ENCODE assay signal across 27 mouse cellular contexts in the genomic region with DNA sequence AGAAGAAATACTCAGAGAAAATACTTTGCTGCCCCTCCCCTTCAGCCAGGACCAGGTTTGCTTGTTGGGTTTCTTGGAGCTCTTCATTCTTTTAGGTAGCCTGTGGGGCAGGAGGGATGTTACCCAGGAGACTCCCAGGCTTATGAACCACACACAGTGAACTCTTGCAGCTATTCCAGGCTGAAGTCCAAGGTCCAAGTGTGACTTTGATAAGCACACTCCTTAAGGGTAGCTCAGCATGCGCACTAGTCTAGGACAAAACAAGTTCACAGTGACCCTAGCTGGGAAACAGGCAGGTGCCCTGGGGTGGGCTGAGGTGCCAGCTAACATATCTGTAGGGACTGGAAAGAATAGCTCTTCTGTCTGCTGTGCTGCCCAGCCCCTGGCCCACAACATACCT.
DNase-seq lines count a peak whose midpoint lies in the region; ATAC-seq and TF ChIP-seq lines count a peak whose summit lies in the region.
"Had no signal": no experiment of that assay in that cellular context is flagged by ENCODE, and none has a peak within 500 bp of the region (broad histone marks: within the 10 kb centered on the region; RNA-seq: fewer than 3 reads in every experiment).

No protein-coding gene starts in this region.

- DNase-seq in kidney, postnatal 14 days: peak; percentile 10
- DNase-seq in kidney, postnatal 25 days: no peak
- DNase-seq in yolk sac, embryonic 10.5 days (ENCODE audit: low spot score): peak; percentile 11
- DNase-seq in left cerebral cortex, postnatal 36 days (ENCODE audit: low spot score in 2 of 2): no peak
- DNase-seq: adrenal gland, postnatal 25 days; B cell, adult 2 months; cerebellum, adult 18-20 months; cerebellum, postnatal 10 days; gastrocnemius, postnatal 14 days; left cerebral cortex, postnatal 4 days; lung, adult 2 months; lung, postnatal 10 days; right cerebral cortex, postnatal 25 days; spleen, adult 18-20 months; thymus, postnatal 14 days had no signal

- TF ChIP-seq CTCF in small intestine, adult 2 months (IDR thresholded peaks at IDR 0.05; ENCODE audit: extremely low read depth, insufficient read length, insufficient replicate concordance, low read depth, low read length): no peak

- WGBS in intestine, embryonic 16.5 days: 76% methylated on average over 1 of the region's 1 CpGs
- WGBS in small intestine, adult 2 months: 30% methylated on average over 1 of the region's 1 CpGs
- WGBS in forebrain, embryonic 13.5 days: 96% methylated on average over 1 of the region's 1 CpGs

- H3K36me3 ChIP-seq in intestine, embryonic 16.5 days (ENCODE audit: control insufficient read depth, insufficient read depth, low read length): no peaks in the 10 kb centered on the region
- H3K36me3 ChIP-seq in small intestine, adult 2 months (ENCODE audit: control insufficient read depth, insufficient read depth, low read length): no peaks in the 10 kb centered on the region
- H3K36me3 ChIP-seq in forebrain, embryonic 13.5 days (ENCODE audit: poor library complexity, severe bottlenecking): no peaks in the 10 kb centered on the region
- H3K36me3 ChIP-seq: embryonic facial prominence, embryonic 13.5 days; forebrain, embryonic 10.5 days; hindbrain, embryonic 15.5 days; midbrain, embryonic 10.5 days; midbrain, embryonic 15.5 days had no signal

- H3K4me2 ChIP-seq in intestine, embryonic 16.5 days (ENCODE audit: low read depth, low read length): no peak overlapping the region
- no peak overlapping the region for H3K4me2 ChIP-seq in forebrain, embryonic 13.5 days
- H3K4me2 ChIP-seq: embryonic facial prominence, embryonic 13.5 days; heart, embryonic 11.5 days; hindbrain, embryonic 15.5 days; midbrain, embryonic 15.5 days had no signal

- no peak overlapping the region for H3K4me3 ChIP-seq in intestine, embryonic 16.5 days (ENCODE audit: low read length)
- no peak overlapping the region for H3K4me3 ChIP-seq in small intestine, adult 2 months (ENCODE audit: low read depth, low read length)
- no peak overlapping the region for H3K4me3 ChIP-seq in forebrain, embryonic 13.5 days
- H3K4me3 ChIP-seq: embryonic facial prominence, embryonic 13.5 days; forebrain, embryonic 10.5 days; hindbrain, embryonic 15.5 days; left cerebral cortex, adult 2 months; midbrain, embryonic 10.5 days; midbrain, embryonic 15.5 days had no signal

- intact Hi-C loops in left cerebral cortex, postnatal 36 days (cut with DNase I): no loop called here

- no peaks in the 10 kb centered on the region for H3K27me3 ChIP-seq in intestine, embryonic 16.5 days (replicated peaks; ENCODE audit: control insufficient read depth, insufficient read depth, low read length)
- H3K27me3 ChIP-seq in small intestine, adult 2 months (ENCODE audit: control insufficient read depth, insufficient read depth, low read length): no peaks in the 10 kb centered on the region
- no peaks in the 10 kb centered on the region for H3K27me3 ChIP-seq in forebrain, embryonic 13.5 days
- H3K27me3 ChIP-seq: embryonic facial prominence, embryonic 13.5 days; hindbrain, embryonic 15.5 days; midbrain, embryonic 15.5 days had no signal

- H3K9me3 ChIP-seq in intestine, embryonic 16.5 days (ENCODE audit: control insufficient read depth, low read length): no peaks in the 10 kb centered on the region
- no peaks in the 10 kb centered on the region for H3K9me3 ChIP-seq in forebrain, embryonic 13.5 days (replicated peaks)
- H3K9me3 ChIP-seq: embryonic facial prominence, embryonic 13.5 days; forebrain, embryonic 10.5 days; hindbrain, embryonic 15.5 days; midbrain, embryonic 10.5 days; midbrain, embryonic 15.5 days had no signal

- ATAC-seq in intestine, embryonic 16.5 days: peak; percentile 98
- no peak for ATAC-seq in forebrain, embryonic 13.5 days
- ATAC-seq: inflammation-experienced regulatory T-cells, adult 6 months; midbrain, embryonic 15.5 days had no signal

- no peak for TF ChIP-seq POLR2A in small intestine, adult 2 months (IDR thresholded peaks at IDR 0.05; ENCODE audit: low read depth, low read length)

- no peak overlapping the region for H3K9ac ChIP-seq in intestine, embryonic 16.5 days (ENCODE audit: low read depth, low read length)
- H3K9ac ChIP-seq in forebrain, embryonic 13.5 days: no peak overlapping the region
- H3K9ac ChIP-seq: embryonic facial prominence, embryonic 13.5 days; hindbrain, embryonic 15.5 days; liver, embryonic 14.5 days; midbrain, embryonic 15.5 days had no signal

- H3K27ac ChIP-seq in intestine, embryonic 16.5 days (ENCODE audit: low read length): 0 out of 2 replicates have a peak overlapping the region, but pooled peaks have one; percentile 36
- peak overlapping the region; percentile 41; the same call in 1 of the 2 replicates for H3K27ac ChIP-seq in small intestine, adult 2 months (ENCODE audit: insufficient read depth, low read depth, low read length)
- no peak overlapping the region for H3K27ac ChIP-seq in forebrain, embryonic 13.5 days
- H3K27ac ChIP-seq: embryonic facial prominence, embryonic 13.5 days; forebrain, embryonic 10.5 days; hindbrain, embryonic 15.5 days; left cerebral cortex, adult 2 months; liver, embryonic 14.5 days; midbrain, embryonic 10.5 days; midbrain, embryonic 15.5 days had no signal

- H3K4me1 ChIP-seq in intestine, embryonic 16.5 days (ENCODE audit: control insufficient read depth, insufficient read depth, low read length): peaks cover 9% of the 10 kb centered on the region
- H3K4me1 ChIP-seq in small intestine, adult 2 months (ENCODE audit: control insufficient read depth, insufficient read depth, insufficient read length, low read length): peaks cover 14% of the 10 kb centered on the region; the same call in 1 of the 2 replicates
- H3K4me1 ChIP-seq in forebrain, embryonic 13.5 days: no peaks in the 10 kb centered on the region
- H3K4me1 ChIP-seq: embryonic facial prominence, embryonic 13.5 days; forebrain, embryonic 10.5 days; hindbrain, embryonic 15.5 days; midbrain, embryonic 10.5 days; midbrain, embryonic 15.5 days had no signal

Comparison
In these comparisons a context has a peak if more than half of its experiments do, and no peak if none do; other contexts are left out.
1. DNase-seq: peak in kidney, postnatal 14 days (single experiment) and yolk sac, embryonic 10.5 days (single experiment); none in kidney, postnatal 25 days (0 of 2) and left cerebral cortex, postnatal 36 days (0 of 2).